Mouse (Mus musculus) kidney, embryonic 16.5 days (tissue): ENCODE measurements at regions not wholly inside any gene's neighbourhood (a gene's known extent, or its start where the extent isn't known, plus 50 kb on each side); places are given as distances from the start of the nearest gene placed in this dataset.

ENCODE experiments used
- ATAC-seq: fragments of 200-750 bp; cut with Nextera tagmentation; 2 replicates; pipeline ENCODE4 v1.8.0; 2017; ENCODE audit warnings: moderate TSS enrichment; ENCODE audit not compliant: low FRiP score, low TSS enrichment
- H3K27ac ChIP-seq: fragments of 300-500 bp; sonication (generic); 2 replicates; pipeline ENCODE4 v1.5.1; 2014; ENCODE audit warnings: low read length
- H3K27me3 ChIP-seq: fragments of 300-500 bp; sonication (generic); 2 replicates; pipeline ENCODE4 v1.6.1; 2014; ENCODE audit warnings: low read length, control low read depth, mixed read lengths; ENCODE audit not compliant: insufficient read depth
- H3K36me3 ChIP-seq: fragments of 300-500 bp; sonication (generic); 2 replicates; pipeline ENCODE4 v1.6.1; 2014; ENCODE audit warnings: low read length, control low read depth, mixed read lengths; ENCODE audit not compliant: insufficient read depth
- H3K4me1 ChIP-seq: fragments of 300-500 bp; sonication (generic); 2 replicates; pipeline ENCODE4 v1.6.1; 2014; ENCODE audit warnings: low read length, control low read depth, mixed read lengths; ENCODE audit not compliant: insufficient read depth
- H3K4me2 ChIP-seq: fragments of 300-500 bp; sonication (generic); replicated peaks from 2 replicates; pipeline ENCODE4 v1.6.1; 2014; ENCODE audit warnings: low read depth, low read length
- H3K4me3 ChIP-seq: fragments of 300-500 bp; sonication (generic); 2 replicates; pipeline ENCODE4 v1.5.1; 2014; ENCODE audit warnings: mild to moderate bottlenecking, low read length
- H3K9ac ChIP-seq: fragments of 300-500 bp; sonication (generic); replicated peaks from 2 replicates; pipeline ENCODE4 v1.6.1; 2014; ENCODE audit warnings: low read length
- H3K9me3 ChIP-seq: fragments of 300-500 bp; sonication (generic); 2 replicates; pipeline ENCODE4 v1.6.1; 2016; ENCODE audit warnings: low read length, control low read depth
- WGBS: fragments of 180-500 bp; shearing (Covaris S2); extraction: QIAGEN DNeasy Blood & Tissue Kit; methylation state at CpG from one replicate; pipeline ENCODE4 v1.1.7; 2014; 5-methylcytosine and 5-hydroxymethylcytosine counted together

- Histone ChIP-seq H3K4me2 (no peak overlapping the region), H3K4me1 (peaks cover 2% of the 10 kb centered on the region; the same call in 1 of the 2 replicates), H3K9me3 (peaks cover 5% of the 10 kb centered on the region; the same call in 1 of the 2 replicates), H3K4me3 (no peak overlapping the region), H3K27ac (no peak overlapping the region), H3K9ac (no peak overlapping the region), H3K27me3 (no peaks in the 10 kb centered on the region), H3K36me3 (no peaks in the 10 kb centered on the region)
- 87% methylated on average over 8 of the region's 8 CpGs for WGBS
- ATAC-seq, result no peak
These were observed 88.9 kb upstream of the Mylip start for GRCm38 (mm10) chr13:45300610-45301009.

- Histone ChIP-seq H3K36me3 (no peaks in the 10 kb centered on the region), H3K4me3 (no peak overlapping the region), H3K27me3 (no peaks in the 10 kb centered on the region), H3K9ac (no peak overlapping the region), H3K4me2 (no peak overlapping the region), H3K9me3 (peaks cover 5% of the 10 kb centered on the region; the same call in 1 of the 2 replicates), H3K27ac (no peak overlapping the region), H3K4me1 (peaks cover 2% of the 10 kb centered on the region; the same call in 1 of the 2 replicates)
- ATAC-seq, result no peak
- 47% methylated on average over 10 of the region's 10 CpGs for WGBS
These were observed 88.2 kb upstream of the Mylip start for GRCm38 (mm10) chr13:45301191-45301905.

DNA sequence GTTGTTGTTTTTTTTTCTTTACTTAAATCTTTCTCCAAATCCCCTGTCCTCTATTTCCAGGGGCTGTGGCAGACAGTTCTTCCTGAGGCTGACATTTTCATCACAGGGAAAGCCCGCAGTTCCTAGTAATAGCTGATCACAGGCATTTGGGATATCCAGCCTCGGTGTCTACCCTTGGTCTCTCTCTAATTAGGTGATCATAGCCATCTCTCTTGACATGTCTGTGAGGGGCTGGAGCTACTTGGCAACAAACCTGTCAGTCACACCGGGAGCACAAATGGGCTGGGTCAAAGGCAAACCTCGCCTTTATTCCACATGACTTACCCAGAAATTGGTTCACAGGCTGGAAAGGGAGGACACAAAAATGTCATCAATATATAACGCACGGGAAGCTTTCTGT, 86.7 kb upstream of the Mylip start:
- ATAC-seq, result no peak
- WGBS, result 31% methylated on average over 6 of the region's 6 CpGs

GRCm38 (mm10) chr13:45306177-45306576, 83.4 kb upstream of the Mylip start:
- no peak overlapping the region for H3K9ac ChIP-seq
- H3K4me1 ChIP-seq, result peaks cover under 1% of the 10 kb centered on the region; the same call in 1 of the 2 replicates
- no peak overlapping the region for H3K4me3 ChIP-seq
- H3K27ac ChIP-seq, result no peak overlapping the region
- H3K9me3 ChIP-seq, result peaks cover 5% of the 10 kb centered on the region; the same call in 1 of the 2 replicates
- H3K36me3 ChIP-seq, result no peaks in the 10 kb centered on the region
- no peaks in the 10 kb centered on the region for H3K27me3 ChIP-seq
- no peak for ATAC-seq
- H3K4me2 ChIP-seq, result no peak overlapping the region
- 59% methylated on average over 5 of the region's 5 CpGs for WGBS

More for the DNA sequence above, 86.7 kb upstream of the Mylip start:
- Histone ChIP-seq H3K9me3 (peaks cover 5% of the 10 kb centered on the region; the same call in 1 of the 2 replicates), H3K9ac (no peak overlapping the region), H3K36me3 (no peaks in the 10 kb centered on the region), H3K27ac (no peak overlapping the region), H3K4me3 (no peak overlapping the region), H3K4me1 (peaks cover 2% of the 10 kb centered on the region; the same call in 1 of the 2 replicates), H3K27me3 (no peaks in the 10 kb centered on the region), H3K4me2 (no peak overlapping the region)

- no peak for ATAC-seq
- Histone ChIP-seq H3K4me2 (no peak overlapping the region), H3K36me3 (no peaks in the 10 kb centered on the region)
These were observed 82.3 kb upstream of the Mylip start for GRCm38 (mm10) chr13:45307226-45307625.

DNA sequence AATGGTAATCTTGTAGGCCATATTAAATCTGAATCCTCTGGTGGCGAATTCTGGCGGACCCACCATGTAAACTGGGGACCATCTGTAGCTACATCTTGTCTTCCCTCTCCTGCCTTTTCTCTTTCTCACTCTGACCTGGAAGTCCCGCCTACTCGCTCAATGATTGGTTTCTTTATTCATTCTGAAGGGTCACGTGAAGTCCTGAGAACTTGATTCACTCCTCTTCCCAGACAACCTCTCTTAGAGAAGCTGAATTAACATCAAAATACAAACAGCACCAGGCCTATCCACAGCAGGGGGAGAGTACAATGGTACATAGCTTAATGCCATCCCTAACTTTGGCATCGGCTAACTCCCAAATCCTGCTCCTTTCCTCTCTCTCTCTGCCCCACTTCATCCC, 69.9 kb upstream of the Mylip start:
- ATAC-seq, result no peak
- H3K4me1 ChIP-seq, result no peaks in the 10 kb centered on the region
- H3K27me3 ChIP-seq, result no peaks in the 10 kb centered on the region
- H3K27ac ChIP-seq, result no peak overlapping the region
- H3K4me3 ChIP-seq, result no peak overlapping the region
- H3K9me3 ChIP-seq, result no peaks in the 10 kb centered on the region
- no peaks in the 10 kb centered on the region for H3K36me3 ChIP-seq
- 93% methylated on average over 6 of the region's 6 CpGs for WGBS
- no peak overlapping the region for H3K4me2 ChIP-seq
- no peak overlapping the region for H3K9ac ChIP-seq

More at GRCm38 (mm10) chr13:45307226-45307625, 82.3 kb upstream of the Mylip start:
- 92% methylated on average over 3 of the region's 3 CpGs for WGBS
- Histone ChIP-seq H3K4me1 (no peaks in the 10 kb centered on the region), H3K27me3 (no peaks in the 10 kb centered on the region), H3K9me3 (no peaks in the 10 kb centered on the region), H3K27ac (no peak overlapping the region), H3K9ac (no peak overlapping the region), H3K4me3 (no peak overlapping the region)

DNA sequence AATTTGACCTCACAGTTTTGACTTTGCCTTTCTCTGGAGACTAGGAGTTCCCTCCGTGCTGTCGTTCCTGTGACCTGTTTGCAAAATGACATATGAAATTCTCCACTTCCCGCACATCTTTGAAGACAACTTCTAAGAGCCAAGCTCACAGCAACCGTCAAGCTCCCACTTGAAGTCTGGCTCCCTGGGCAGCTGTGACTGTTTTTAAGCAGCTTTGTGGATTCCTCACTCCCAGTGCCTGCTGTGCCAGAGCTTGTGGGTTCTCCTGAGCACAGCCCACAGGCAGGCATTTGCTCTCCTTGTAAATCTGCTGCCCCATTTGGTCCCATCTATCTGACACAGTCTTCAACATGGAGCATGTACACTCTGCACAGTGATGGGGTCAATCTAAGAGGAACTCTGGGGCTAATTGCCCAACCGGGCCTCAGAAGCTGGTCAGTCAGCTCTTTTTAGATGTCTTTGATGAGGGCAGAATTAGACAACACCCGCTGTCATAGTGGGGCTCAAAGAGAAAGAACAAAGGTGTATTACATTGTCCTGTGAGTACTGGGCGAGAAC, 63.7 kb upstream of the Mylip start:
- H3K9me3 ChIP-seq, result no peaks in the 10 kb centered on the region
- H3K4me1 ChIP-seq, result no peaks in the 10 kb centered on the region
- ATAC-seq, result no peak
- WGBS, result 59% methylated on average over 7 of the region's 7 CpGs
- no peak overlapping the region for H3K4me2 ChIP-seq
- no peak overlapping the region for H3K4me3 ChIP-seq
- H3K9ac ChIP-seq, result no peak overlapping the region
- H3K27ac ChIP-seq, result no peak overlapping the region
- H3K36me3 ChIP-seq, result no peaks in the 10 kb centered on the region
- no peaks in the 10 kb centered on the region for H3K27me3 ChIP-seq

DNA sequence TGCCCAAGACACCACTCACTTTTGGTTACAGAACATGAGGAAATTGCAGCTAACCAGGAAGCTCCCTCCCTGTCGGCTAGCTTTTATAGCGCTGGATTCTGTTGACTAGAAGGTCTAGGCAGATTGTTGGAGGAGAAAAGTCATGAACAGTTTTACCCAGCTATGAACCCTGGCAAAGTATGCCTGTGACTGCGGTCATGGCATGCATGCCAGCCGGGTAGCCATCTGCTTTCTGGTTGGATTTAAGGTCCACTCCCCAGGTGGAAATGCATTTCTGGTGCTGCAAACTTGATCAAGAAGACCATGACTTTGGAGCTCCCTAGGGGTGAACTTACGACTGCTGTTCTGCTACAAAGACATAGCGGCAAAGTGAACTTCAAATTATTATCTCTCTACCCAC, 62.8 kb upstream of the Mylip start:
- no peak overlapping the region for H3K4me3 ChIP-seq
- whole genome bisulfite sequencing, result 94% methylated on average over 6 of the region's 6 CpGs
- H3K27ac ChIP-seq, result no peak overlapping the region
- no peak overlapping the region for H3K4me2 ChIP-seq
- no peaks in the 10 kb centered on the region for H3K36me3 ChIP-seq
- no peaks in the 10 kb centered on the region for H3K9me3 ChIP-seq
- no peaks in the 10 kb centered on the region for H3K4me1 ChIP-seq
- no peaks in the 10 kb centered on the region for H3K27me3 ChIP-seq
- no peak for ATAC-seq
- H3K9ac ChIP-seq, result no peak overlapping the region

DNA sequence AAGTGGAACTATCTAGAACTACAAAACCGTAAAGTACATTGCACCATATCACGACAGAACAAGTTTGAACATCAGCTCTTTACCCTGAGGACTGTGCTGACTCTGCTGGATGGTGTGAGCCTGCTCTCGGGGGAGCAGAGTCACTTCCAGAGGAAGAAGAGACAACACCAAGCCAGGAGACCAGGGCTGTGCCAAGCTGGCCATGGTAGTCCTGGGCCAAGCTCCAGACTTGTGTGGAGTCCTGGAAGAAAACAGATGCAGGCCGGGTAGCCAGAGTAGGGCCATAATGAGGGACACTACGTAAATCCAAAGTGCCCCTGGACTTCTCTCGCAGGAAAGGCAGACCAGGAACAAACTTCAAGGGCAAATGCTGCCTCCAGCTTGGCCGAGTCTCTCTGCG, 59.0 kb upstream of the Mylip start:
- Histone ChIP-seq H3K27ac (no peak overlapping the region), H3K36me3 (no peaks in the 10 kb centered on the region), H3K4me1 (no peaks in the 10 kb centered on the region), H3K9me3 (no peaks in the 10 kb centered on the region), H3K4me2 (no peak overlapping the region), H3K27me3 (no peaks in the 10 kb centered on the region), H3K9ac (no peak overlapping the region), H3K4me3 (no peak overlapping the region)
- no peak for ATAC-seq
- 58% methylated on average over 8 of the region's 8 CpGs for WGBS

- no peaks in the 10 kb centered on the region for H3K36me3 ChIP-seq
- H3K4me1 ChIP-seq, result no peaks in the 10 kb centered on the region
- WGBS, result 87% methylated on average over 3 of the region's 3 CpGs
- H3K27me3 ChIP-seq, result no peaks in the 10 kb centered on the region
- no peak overlapping the region for H3K4me2 ChIP-seq
- no peak for ATAC-seq
- H3K27ac ChIP-seq, result no peak overlapping the region
- no peak overlapping the region for H3K9ac ChIP-seq
- H3K9me3 ChIP-seq, result no peaks in the 10 kb centered on the region
- no peak overlapping the region for H3K4me3 ChIP-seq
These were observed 57.5 kb upstream of the Mylip start for GRCm38 (mm10) chr13:45332031-45332430.
